Mouse (Mus musculus): ENCODE measurements around the gene Bcl2l13. TPM values are rescaled to one million over a fixed set of nuclear protein-coding genes. Genes with fewer than 3 reads are reported as not detected.

Bcl2l13 gene
- polyA plus RNA-seq (2017; shearing (Covaris generic)): 10 to 100 TPM; 25.3 to 26.8 TPM

DNA sequence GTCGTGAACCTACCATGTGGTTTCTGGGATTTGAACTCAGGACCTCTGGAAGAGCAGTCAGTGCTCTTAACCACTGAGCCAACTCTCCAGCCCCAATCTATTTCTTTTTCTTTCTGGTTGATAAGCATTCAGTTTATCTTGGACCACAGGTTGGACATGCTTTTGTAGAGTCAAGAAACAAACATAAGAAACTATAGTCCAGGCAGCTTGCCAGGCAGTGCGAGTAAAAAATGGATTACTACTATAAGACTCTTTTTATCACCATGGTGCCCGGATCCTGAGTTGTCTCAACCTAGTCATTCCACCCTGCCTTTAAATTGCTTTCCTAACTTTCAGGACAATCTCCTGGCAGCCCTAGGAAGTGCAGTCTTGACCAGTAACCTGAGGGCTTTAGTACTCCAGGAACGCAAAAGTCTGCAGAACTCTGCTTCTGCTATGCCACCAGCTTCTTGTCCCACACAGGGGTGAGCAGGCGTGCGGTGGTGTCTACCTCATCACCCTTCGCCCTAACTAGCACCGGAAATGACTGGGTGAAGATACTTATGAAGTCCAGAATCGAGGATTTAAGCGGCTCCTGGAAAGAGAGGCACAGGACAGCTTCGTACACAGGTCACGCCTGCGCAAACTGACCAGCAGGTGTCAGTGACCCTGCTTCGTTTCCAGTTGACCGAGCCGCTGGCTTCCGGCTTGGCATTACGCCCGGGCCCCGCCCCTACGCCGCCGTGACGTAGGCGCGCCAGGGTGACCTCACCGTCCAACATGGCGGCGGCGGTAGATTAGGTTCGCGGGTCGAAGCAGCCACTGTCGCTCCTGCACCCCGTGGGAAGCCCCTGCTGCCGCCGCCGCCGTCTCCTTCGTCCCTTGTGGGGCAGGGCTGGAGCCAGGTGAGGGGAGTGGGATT is at the start of gene Bcl2l13:
Gene Bcl2l13, plus strand, starts transcription at position 739 of the 901 bp plus-strand sequence.

DNA sequence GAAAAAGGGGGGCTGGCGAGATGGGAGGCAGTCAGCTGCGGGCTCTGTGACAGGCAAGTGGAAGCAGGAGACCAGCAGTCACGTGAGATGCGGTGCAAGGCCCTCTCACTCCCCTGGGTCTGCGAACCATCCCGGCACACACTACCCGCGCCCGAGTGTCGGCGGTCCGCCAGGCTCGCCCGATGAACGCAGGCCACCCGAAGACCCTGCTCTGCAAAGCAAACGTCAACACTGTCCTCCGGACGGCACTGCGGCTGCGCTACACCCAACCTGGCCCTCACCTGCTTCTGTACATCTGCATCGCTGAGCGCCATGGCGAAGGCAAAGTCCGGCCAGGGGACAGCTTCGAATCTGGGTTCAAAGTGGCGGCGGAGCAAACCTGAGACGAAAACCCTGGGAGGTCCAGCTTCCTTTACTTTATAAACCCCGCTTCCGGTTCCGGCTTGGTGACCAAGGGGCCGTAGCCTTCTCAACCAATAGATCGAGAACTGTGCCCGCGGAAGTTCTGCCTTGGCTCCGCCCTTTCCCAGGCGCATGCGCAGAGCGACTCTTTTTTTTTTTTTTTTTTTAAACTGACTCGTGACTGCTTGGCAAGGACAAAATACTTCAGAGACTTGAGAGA is 13.6 kb upstream of the Bcl2l13 start, which contains the start of gene Atp6v1e1:
Gene Atp6v1e1, minus strand, starts transcription at position 487 of the 622 bp plus-strand sequence.

DNA sequence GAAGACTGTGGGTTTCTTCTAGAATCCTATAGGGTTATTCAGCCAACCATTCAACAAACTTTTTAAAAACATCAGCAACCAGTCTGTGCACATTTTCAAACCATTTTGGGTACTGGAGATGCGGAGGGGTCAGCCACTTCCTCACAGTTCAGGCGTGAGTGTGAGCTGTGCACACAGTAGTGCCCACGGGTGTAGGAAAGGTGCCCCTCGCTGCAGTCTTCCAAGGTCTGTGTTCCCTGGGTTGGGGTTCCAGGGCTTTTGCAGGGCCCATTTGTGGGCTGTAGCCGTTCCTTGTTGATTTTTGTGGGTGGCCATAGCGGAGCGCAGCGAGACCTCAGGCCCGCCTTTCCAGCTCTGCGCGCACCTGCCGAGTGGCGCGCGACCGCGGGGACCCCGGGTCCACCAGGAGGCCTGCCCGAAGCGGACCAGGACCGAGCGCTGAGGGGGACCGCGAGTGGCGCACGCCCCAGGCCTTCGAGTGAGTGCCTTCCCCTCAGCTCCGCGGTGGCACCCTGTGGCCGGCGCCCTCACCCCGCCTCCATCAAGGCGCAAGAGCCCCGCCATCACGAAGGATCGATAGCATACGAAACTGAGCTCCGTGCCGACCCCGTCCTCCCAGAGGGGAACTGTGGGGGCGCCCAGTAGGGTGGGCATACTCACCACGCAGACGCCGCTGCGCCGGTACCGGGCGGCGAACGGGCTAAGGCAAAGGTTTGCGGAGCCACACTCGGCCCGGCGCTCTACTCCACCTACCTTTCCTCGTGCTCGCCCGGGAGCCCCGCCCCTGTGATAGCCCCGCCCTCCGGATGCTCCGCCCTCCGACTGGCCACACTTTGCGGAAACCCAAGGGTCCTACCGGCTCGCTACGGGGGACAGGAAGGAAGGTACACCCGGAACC is 80.3 kb downstream of the Bcl2l13 start, which contains the start of gene Bid:
Gene Bid, minus strand, starts transcription at position 780 of the 898 bp plus-strand sequence.

Other genes starting within 250 kb of the Bcl2l13 start
- gene Cecr2, start 169.8 kb upstream of the Bcl2l13 start, polyA plus RNA-seq (2017; shearing (Covaris generic)): 1 to 10 TPM; 1.1 to 4.3 TPM
- under 1 TPM in 1 of 2 experiments, not detected in 1; 0.08 TPM for gene Slc25a18, start 62.6 kb upstream of the Bcl2l13 start, polyA plus RNA-seq (2017; shearing (Covaris generic))
- 100 to 1,000 TPM; 129 to 133 TPM for gene Atp6v1e1, start 13.4 kb upstream of the Bcl2l13 start, polyA plus RNA-seq (2017; shearing (Covaris generic))
- 10 to 100 TPM; 41.5 to 50.6 TPM for gene Bid, start 80.6 kb downstream of the Bcl2l13 start, polyA plus RNA-seq (2017; shearing (Covaris generic))